Mouse (Mus musculus) heart, embryonic 15.5 days (tissue): ENCODE data around the gene Prcc. TPM values are rescaled to one million over a fixed set of nuclear protein-coding genes. Genes with fewer than 3 reads are reported as not detected.
"Not testable (repeated sequence)": the region's sequence is repeated elsewhere in the genome, so short reads cannot be mapped to it uniquely, and the experiment has no call there.

Source experiments
- ATAC-seq: fragments of 200-750 bp; cut with Nextera tagmentation; replicated peaks from 2 replicates; pipeline ENCODE4 v1.8.0; 2017; ENCODE audit warnings: low read depth, moderate TSS enrichment; ENCODE audit not compliant: insufficient number of reproducible peaks, insufficient read depth, low FRiP score
- H3K27ac ChIP-seq: fragments of 300-500 bp; sonication (generic); 2 replicates; pipeline ENCODE4 v1.5.1; 2015; ENCODE audit warnings: mild to moderate bottlenecking, inconsistent platforms
- H3K27me3 ChIP-seq: fragments of 300-500 bp; sonication (generic); 2 replicates; pipeline ENCODE4 v1.6.1; 2015; ENCODE audit warnings: inconsistent platforms
- H3K36me3 ChIP-seq: fragments of 300-500 bp; sonication (generic); 2 replicates; pipeline ENCODE4 v1.6.1; 2015; ENCODE audit warnings: mild to moderate bottlenecking, inconsistent platforms
- H3K4me1 ChIP-seq: fragments of 300-500 bp; sonication (generic); replicated peaks from 2 replicates; pipeline ENCODE4 v1.6.1; 2015; ENCODE audit warnings: inconsistent platforms
- H3K4me2 ChIP-seq: fragments of 300-500 bp; sonication (generic); 2 replicates; pipeline ENCODE4 v1.6.1; 2015; ENCODE audit warnings: inconsistent platforms, mild to moderate bottlenecking, moderate library complexity
- H3K4me3 ChIP-seq: fragments of 300-500 bp; sonication (generic); 2 replicates; pipeline ENCODE4 v1.5.1; 2015; ENCODE audit warnings: mild to moderate bottlenecking, inconsistent platforms
- H3K9ac ChIP-seq: fragments of 300-500 bp; sonication (generic); 2 replicates; pipeline ENCODE4 v1.6.1; 2015; ENCODE audit warnings: mild to moderate bottlenecking, inconsistent platforms
- H3K9me3 ChIP-seq: fragments of 300-500 bp; sonication (generic); replicated peaks from 2 replicates; pipeline ENCODE4 v1.6.1; 2016; ENCODE audit warnings: inconsistent platforms
- WGBS: fragments of 180-500 bp; shearing (Covaris S2); methylation state at CpG from one replicate; pipeline ENCODE4 v1.1.7; 2015; ENCODE audit warnings: mixed read lengths; 5-methylcytosine and 5-hydroxymethylcytosine counted together
- polyA plus RNA-seq: library from polyadenylated mRNA; unstranded; fragments of >200 nt; fragmentation: Nextera tagmentation; extraction: Ambion mirVana; gene quantifications from 2 replicates; pipeline ENCODE4 v1.2.1, GENCODE M21; 2015

Gene Prcc
- polyA plus RNA-seq, 1 experiment from 2014 or later = 11.3 TPM

DNA sequence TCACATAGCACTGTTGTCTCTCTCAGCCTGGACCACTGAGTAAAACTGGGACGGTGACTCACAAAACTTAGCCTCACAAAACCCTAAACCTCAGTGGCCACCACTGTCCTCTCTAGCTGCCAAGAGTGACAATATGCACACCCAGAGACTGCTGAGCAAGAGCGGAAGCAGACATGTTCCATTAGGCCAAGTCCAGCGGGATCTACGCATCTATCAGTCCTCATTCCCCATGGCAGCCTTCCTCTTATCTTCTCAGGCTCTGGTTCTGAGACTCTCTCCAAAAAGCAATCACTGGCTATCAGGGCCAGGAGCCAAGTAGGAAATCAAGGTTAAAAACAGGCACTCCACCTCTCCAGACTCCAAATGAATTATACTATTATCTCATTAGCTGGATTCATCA, 7.7 kb downstream of the Prcc start:
- no peak for ATAC-seq
- Histone ChIP-seq H3K27me3 (no peaks in the 10 kb centered on the region), H3K36me3 (peaks cover 15% of the 10 kb centered on the region), H3K4me3 (no peak overlapping the region), H3K27ac (0 out of 2 replicates have a peak overlapping the region, but pooled peaks have one; percentile 14), H3K9ac (no peak overlapping the region), H3K9me3 (no peaks in the 10 kb centered on the region), H3K4me1 (peaks cover 11% of the 10 kb centered on the region), H3K4me2 (no peak overlapping the region)
- WGBS = 80% methylated on average over 4 of the region's 4 CpGs

DNA sequence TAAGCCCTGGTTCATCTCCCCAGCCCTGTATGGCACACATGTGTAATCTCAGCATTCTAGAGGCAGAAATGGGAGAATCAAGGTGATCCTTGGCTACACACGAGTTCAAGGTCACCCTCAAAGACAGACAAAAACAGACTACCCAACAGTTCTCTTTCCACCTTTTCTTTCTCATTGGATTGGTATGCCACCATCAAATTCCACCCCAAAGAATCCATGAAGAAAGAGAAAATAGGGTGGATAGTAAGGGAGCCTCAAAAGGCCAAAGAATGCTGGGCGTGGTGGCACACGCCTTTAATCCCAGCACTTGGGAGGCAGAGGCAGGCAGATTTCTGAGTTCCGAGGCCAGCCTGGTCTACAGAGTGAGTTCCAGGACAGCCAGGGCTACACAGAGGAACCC, 21.3 kb downstream of the Prcc start:
- peaks cover 89% of the 10 kb centered on the region for H3K36me3 ChIP-seq
- H3K27ac ChIP-seq, H3K4me1 ChIP-seq, H3K9me3 ChIP-seq, H3K4me2 ChIP-seq, H3K9ac ChIP-seq, H3K4me3 ChIP-seq, ATAC-seq, H3K27me3 ChIP-seq: not testable (repeated sequence)
- WGBS = 87% methylated on average over 4 of the region's 4 CpGs

DNA sequence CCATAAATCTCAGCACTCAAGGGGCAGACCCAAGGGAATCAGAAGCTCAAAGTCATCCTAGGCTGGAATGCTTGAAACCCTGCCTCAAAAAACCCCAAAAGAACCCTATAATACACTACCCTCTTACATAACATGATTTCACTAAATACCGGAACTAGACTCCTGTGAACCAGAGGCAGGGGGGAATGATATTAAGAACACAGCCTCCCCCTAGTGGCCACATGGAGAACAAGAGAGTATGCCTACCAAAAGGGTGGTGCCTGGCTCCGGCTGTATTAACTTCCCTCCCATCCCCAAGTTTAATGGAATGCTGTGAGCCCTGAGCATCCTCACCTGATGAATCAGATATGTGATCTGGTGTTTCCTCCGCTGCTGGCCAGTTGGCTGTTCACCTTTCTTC, 25.6 kb downstream of the Prcc start:
- Histone ChIP-seq H3K4me1 (no peaks in the 10 kb centered on the region), H3K9me3 (no peaks in the 10 kb centered on the region), H3K4me3 (no peak overlapping the region), H3K27ac (no peak overlapping the region), H3K27me3 (no peaks in the 10 kb centered on the region), H3K9ac (no peak overlapping the region), H3K4me2 (no peak overlapping the region), H3K36me3 (peaks cover 67% of the 10 kb centered on the region)
- 0 out of 2 replicates have a peak, but pooled peaks have one; percentile 58 for ATAC-seq
- WGBS = 23% methylated on average over 3 of the region's 3 CpGs

DNA sequence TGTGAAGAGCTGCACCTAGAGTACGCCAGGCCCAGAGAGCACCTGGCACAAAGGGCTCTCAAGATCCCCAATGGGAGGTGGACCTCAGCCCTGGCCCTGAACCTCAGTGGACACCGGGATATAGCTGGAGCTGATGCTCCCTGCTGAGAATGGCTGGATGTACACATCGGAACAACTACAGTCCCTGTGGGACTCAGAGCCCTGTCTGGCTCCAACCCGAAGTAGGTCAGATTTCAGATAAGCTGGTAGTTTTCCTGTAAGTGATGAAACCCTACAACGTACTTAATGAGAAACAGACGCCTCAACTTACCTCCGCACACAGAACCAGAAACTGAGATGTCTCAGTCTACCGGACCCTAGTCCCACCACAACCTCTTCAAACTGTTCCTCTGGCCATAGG, 27.7 kb downstream of the Prcc start:
- H3K4me2 ChIP-seq = no peak overlapping the region
- WGBS = 82% methylated on average over 8 of the region's 8 CpGs
- no peak overlapping the region for H3K27ac ChIP-seq
- no peak overlapping the region for H3K4me3 ChIP-seq
- no peaks in the 10 kb centered on the region for H3K9me3 ChIP-seq
- no peaks in the 10 kb centered on the region for H3K27me3 ChIP-seq
- H3K4me1 ChIP-seq = no peaks in the 10 kb centered on the region
- no peak overlapping the region for H3K9ac ChIP-seq
- ATAC-seq = no peak
- H3K36me3 ChIP-seq = peaks cover 51% of the 10 kb centered on the region

DNA sequence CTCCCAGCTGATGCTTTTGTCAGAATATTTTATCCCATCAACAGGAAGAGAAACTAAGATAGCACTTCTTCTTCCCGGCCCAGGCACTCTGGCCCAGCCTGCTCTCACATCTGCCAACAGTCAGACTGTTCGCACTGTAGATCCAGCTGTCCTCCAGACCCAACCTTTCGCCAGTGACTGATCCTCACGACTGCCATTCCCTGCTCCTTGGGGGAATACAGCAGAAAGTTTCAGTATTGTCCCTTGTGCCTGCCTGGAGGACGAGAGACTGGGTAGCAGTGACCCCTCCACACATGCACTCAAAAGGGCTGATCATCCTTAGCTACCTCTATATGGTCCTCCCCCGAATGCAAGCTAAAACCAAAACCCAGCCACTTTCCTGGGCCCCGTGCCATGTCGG, 29.5 kb downstream of the Prcc start:
- H3K9me3 ChIP-seq = no peaks in the 10 kb centered on the region
- 78% methylated on average over 8 of the region's 8 CpGs for WGBS
- ATAC-seq = no peak
- H3K36me3 ChIP-seq = peaks cover 35% of the 10 kb centered on the region
- no peak overlapping the region for H3K27ac ChIP-seq
- no peak overlapping the region for H3K4me2 ChIP-seq
- H3K4me1 ChIP-seq = no peaks in the 10 kb centered on the region
- no peak overlapping the region for H3K9ac ChIP-seq
- H3K4me3 ChIP-seq = no peak overlapping the region
- H3K27me3 ChIP-seq = no peaks in the 10 kb centered on the region

DNA sequence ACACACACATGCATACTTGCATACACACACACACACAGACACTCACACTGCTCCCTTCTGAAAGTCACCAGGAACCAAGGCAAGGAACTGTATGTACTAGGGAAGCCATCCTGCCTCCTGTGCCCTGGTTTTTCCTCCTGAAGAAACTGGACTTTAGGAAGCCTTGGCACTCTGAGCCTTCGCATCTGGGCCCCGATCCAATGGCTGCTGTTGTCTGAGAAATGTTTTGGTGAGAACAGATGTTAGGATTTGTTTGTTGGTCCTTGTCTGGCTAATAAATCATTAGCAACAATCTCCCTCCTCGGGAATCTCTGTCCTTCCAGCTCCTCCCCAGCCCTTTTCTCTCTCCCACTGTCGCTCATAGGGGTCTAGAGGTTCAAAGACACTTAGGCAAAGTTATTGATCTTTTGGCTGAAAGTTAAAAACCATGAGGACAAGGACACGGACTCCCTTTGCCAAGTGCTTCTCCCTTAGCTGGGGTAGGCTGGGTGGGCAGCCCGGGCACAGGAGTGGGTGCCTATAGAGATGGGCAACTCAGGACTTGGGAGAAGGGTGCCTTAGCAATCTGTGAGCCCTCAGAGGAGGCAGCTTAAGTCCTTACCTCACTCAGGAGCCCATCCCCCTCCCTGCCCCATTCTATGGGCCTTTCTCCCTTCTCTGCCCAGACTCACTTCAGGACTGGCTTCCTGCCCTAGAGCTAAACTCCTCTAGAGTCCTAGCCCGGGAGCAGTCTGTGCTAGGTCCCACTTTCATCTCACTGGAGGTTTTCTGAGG, 30.4 kb downstream of the Prcc start:
- 61% methylated on average over 7 of the region's 7 CpGs for WGBS
- no peak overlapping the region for H3K27ac ChIP-seq

DNA sequence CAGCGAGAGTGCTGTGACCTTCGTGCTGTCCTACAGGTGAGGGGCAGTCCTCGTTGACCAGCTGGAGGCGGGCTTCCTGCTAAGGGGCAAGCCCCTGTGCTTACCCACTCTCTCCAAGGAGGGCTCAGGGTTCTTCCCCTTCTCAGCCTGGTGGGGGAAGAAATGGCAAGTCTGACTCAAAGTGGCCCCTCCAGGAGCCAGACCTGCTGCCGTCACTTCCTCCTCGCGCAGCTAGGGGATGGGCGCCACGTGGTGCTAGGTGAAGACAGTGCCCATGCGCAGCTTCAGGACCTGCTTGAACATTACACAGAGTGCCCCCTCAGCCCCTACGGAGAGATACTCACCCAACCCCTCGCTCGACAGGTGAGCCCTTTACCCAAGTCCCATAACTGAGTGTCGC, 36.3 kb downstream of the Prcc start:
- no peaks in the 10 kb centered on the region; the same call in 1 of the 2 replicates for H3K27me3 ChIP-seq
- no peak for ATAC-seq
- H3K9me3 ChIP-seq = no peaks in the 10 kb centered on the region
- 76% methylated on average over 14 of the region's 14 CpGs for WGBS
- no peak overlapping the region for H3K9ac ChIP-seq
- H3K27ac ChIP-seq = no peak overlapping the region
- no peaks in the 10 kb centered on the region for H3K36me3 ChIP-seq
- H3K4me2 ChIP-seq = no peak overlapping the region
- H3K4me3 ChIP-seq = no peak overlapping the region
- peaks cover 3% of the 10 kb centered on the region for H3K4me1 ChIP-seq

More for the DNA sequence above, 30.4 kb downstream of the Prcc start:
- Histone ChIP-seq H3K4me3 (no peak overlapping the region), H3K4me2 (no peak overlapping the region), H3K9ac (no peak overlapping the region), H3K4me1 (no peaks in the 10 kb centered on the region), H3K36me3 (peaks cover 26% of the 10 kb centered on the region), H3K9me3 (no peaks in the 10 kb centered on the region), H3K27me3 (no peaks in the 10 kb centered on the region)
- ATAC-seq = no peak

DNA sequence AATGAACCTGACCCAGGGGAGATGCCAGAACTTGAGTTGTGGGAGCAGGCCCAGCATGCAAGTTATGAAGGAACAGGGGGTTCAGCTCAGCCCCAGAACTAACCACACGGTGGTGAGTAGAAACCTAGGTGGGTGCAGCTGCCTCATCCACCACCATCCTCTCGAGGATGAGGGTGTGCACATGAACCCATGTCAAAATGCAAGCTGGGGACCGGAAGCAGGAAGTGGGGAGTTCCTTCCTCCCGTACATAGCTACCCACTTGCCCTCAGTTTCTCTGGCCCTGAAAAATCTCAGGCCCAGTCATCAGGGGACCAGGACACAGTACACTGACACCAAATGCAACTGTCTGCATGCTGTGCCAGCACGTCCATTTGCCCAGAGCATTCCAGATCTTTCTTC, 37.7 kb downstream of the Prcc start:
- ATAC-seq = no peak
- no peaks in the 10 kb centered on the region for H3K36me3 ChIP-seq
- no peaks in the 10 kb centered on the region; the same call in 1 of the 2 replicates for H3K27me3 ChIP-seq
- no peak overlapping the region for H3K9ac ChIP-seq
- H3K27ac ChIP-seq = no peak overlapping the region
- 61% methylated on average over 5 of the region's 5 CpGs for whole genome bisulfite sequencing
- no peaks in the 10 kb centered on the region for H3K9me3 ChIP-seq
- H3K4me1 ChIP-seq = peaks cover 3% of the 10 kb centered on the region
- no peak overlapping the region for H3K4me2 ChIP-seq
- H3K4me3 ChIP-seq = no peak overlapping the region

DNA sequence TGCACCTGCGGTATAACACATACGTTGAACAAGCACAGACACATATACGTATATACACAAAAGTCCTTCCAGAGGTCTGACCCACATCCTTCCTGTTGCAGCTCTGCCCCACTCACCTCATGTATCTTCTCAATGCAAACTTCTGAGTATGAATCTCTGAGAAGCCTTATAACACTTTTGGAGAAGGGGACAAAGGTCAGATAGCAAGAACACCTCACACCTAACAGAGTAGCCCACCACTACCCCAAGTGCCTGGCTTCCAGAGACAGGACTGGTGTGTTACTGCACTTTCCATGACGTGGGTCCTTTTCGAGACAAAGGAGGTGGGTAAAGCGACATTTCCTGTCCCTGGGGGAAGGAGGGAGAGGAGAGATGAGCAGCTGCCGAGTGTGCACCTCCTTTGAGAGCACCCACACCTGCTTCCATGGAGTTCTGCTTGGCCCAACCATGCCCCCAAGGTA, 38.7 kb downstream of the Prcc start, which contains the start of gene Sh2d2a:
TSS of gene Sh2d2a (plus strand) at position 106 of the 461 bp plus-strand sequence.
- no peak for ATAC-seq
- Histone ChIP-seq H3K9me3 (no peaks in the 10 kb centered on the region), H3K4me1 (peaks cover 3% of the 10 kb centered on the region), H3K27me3 (no peaks in the 10 kb centered on the region; the same call in 1 of the 2 replicates), H3K36me3 (no peaks in the 10 kb centered on the region), H3K4me2 (no peak within 1 kb of the TSS), H3K9ac (no peak within 1 kb of the TSS), H3K4me3 (no peak within 1 kb of the TSS), H3K27ac (no peak within 1 kb of the TSS)
- 69% methylated on average over 7 of the region's 7 CpGs for WGBS

DNA sequence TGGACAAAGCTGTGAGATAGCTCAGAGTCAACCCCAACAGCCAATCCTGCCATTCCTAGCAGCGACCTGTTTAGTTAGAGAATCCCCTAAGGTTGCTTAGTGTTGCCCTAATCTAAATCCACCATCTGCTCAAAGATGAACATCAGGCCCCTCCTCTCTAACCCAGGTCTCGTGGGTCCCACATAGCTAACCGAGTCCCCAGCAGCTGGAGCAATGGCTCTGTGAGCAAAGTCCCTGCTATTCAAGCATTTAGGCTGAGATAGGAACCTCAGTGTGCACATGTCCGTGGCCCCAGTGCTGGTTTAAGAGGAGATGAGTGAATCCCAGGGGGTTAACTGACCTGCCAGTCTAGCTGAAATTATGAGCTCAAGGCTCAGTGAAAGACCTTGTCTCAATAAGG, 39.2 kb downstream of the Prcc start:
- H3K27me3 ChIP-seq = no peaks in the 10 kb centered on the region; the same call in 1 of the 2 replicates
- H3K4me3 ChIP-seq = no peak overlapping the region
- H3K4me1 ChIP-seq = peaks cover 3% of the 10 kb centered on the region
- H3K27ac ChIP-seq = no peak overlapping the region
- no peak for ATAC-seq
- no peaks in the 10 kb centered on the region for H3K9me3 ChIP-seq
- H3K9ac ChIP-seq = no peak overlapping the region
- 66% methylated on average over 4 of the region's 4 CpGs for WGBS
- H3K36me3 ChIP-seq = no peaks in the 10 kb centered on the region
- H3K4me2 ChIP-seq = no peak overlapping the region

DNA sequence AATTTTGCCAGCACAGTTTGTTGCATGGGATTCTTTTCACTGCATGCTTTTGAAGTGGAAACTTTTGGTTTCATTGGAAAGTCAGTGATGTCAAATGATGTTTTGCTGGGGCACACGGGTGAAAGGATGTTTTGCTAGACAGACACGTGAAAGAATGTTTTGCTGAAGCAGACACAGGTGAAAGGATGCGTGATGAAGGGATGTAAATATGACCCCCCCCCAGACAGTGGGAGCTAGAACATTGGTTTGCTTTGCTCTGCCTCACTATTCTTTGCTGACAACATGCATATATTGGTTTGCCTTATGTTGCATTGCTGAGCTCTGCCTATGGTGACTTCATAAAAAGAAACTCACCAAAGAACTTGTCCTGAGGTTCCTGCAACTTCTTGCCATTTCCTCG, 40.4 kb downstream of the Prcc start:
- no peak overlapping the region for H3K9ac ChIP-seq
- H3K27ac ChIP-seq = no peak overlapping the region
- no peaks in the 10 kb centered on the region; the same call in 1 of the 2 replicates for H3K27me3 ChIP-seq
- no peak overlapping the region for H3K4me3 ChIP-seq
- H3K4me2 ChIP-seq = no peak overlapping the region
- H3K4me1 ChIP-seq = peaks cover 3% of the 10 kb centered on the region
- no peak for ATAC-seq
- WGBS = 69% methylated on average over 4 of the region's 4 CpGs
- H3K9me3 ChIP-seq = no peaks in the 10 kb centered on the region
- H3K36me3 ChIP-seq = no peaks in the 10 kb centered on the region

DNA sequence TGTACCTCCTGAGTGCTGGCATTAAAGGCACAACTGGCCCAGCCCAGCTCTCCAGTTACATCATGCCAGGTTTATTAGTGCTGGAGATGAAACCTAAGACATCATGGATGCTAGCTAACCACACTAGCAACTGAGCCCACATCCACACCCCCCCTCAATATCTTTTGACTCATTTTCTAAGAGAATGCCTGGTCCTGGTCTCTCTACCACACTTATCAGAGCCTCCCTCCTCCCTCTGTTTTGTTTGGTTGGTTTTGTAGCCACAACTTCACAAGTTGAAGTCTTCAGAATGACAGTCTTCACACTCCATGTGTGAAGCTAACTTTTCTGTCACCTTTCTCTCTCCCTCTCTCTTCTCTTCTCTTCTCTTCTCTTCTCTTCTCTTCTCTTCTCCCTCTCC, 44.5 kb downstream of the Prcc start:
- Histone ChIP-seq H3K36me3 (no peaks in the 10 kb centered on the region), H3K9ac (no peak overlapping the region), H3K27ac (no peak overlapping the region), H3K4me1 (no peaks in the 10 kb centered on the region), H3K27me3 (peaks cover 7% of the 10 kb centered on the region; the same call in 1 of the 2 replicates), H3K4me3 (no peak overlapping the region), H3K4me2 (no peak overlapping the region), H3K9me3 (no peaks in the 10 kb centered on the region)
- no peak for ATAC-seq
